Mouse (Mus musculus) thymus, adult 2 months (tissue): ENCODE measurements around the gene Pparg. TPM values are rescaled to one million over a fixed set of nuclear protein-coding genes. Genes with fewer than 3 reads are reported as not detected.

Source experiments
- DNase-seq: peaks from one replicate; pipeline ENCODE4 v3.0.0; 2021
- H3K27ac ChIP-seq: fragments of 200-500 bp; 2 replicates; pipeline ENCODE4 v1.5.1; 2012; ENCODE audit warnings: low read length, control low read depth; ENCODE audit not compliant: control insufficient read depth, insufficient read depth
- H3K27me3 ChIP-seq: fragments of 200-500 bp; 2 replicates; pipeline ENCODE4 v1.6.1; 2012; ENCODE audit warnings: mild to moderate bottlenecking, low read length, moderate library complexity, mixed read lengths; ENCODE audit not compliant: control insufficient read depth, insufficient read depth
- H3K36me3 ChIP-seq: fragments of 200-500 bp; 2 replicates; pipeline ENCODE4 v1.6.1; 2012; ENCODE audit warnings: mild to moderate bottlenecking, low read length, moderate library complexity; ENCODE audit not compliant: control insufficient read depth, insufficient read depth
- H3K4me1 ChIP-seq: fragments of 200-500 bp; replicated peaks from 2 replicates; pipeline ENCODE4 v1.6.1; 2012; ENCODE audit warnings: low read length; ENCODE audit not compliant: control insufficient read depth, insufficient read depth
- H3K4me3 ChIP-seq: fragments of 200-500 bp; 2 replicates; pipeline ENCODE4 v1.5.1; 2012; ENCODE audit warnings: mild to moderate bottlenecking, low read length, control low read depth, moderate library complexity; ENCODE audit not compliant: control insufficient read depth, insufficient read depth
- CTCF ChIP-seq: fragments of 200-500 bp; IDR thresholded peaks from 2 replicates; pipeline ENCODE4 v1.5.1; 2012; ENCODE audit warnings: mild to moderate bottlenecking, control low read depth, low read length, moderate library complexity, borderline replicate concordance; ENCODE audit not compliant: control insufficient read depth, poor library complexity, insufficient read depth; ENCODE audit errors: extremely low read depth
- POLR2A ChIP-seq: fragments of 200-500 bp; IDR thresholded peaks from 2 replicates; pipeline ENCODE4 v1.6.1; 2012; ENCODE audit warnings: mild to moderate bottlenecking, low read length, control low read depth, moderate library complexity; ENCODE audit not compliant: control insufficient read depth, poor library complexity, insufficient read depth; ENCODE audit errors: extremely low read depth
- WGBS: fragments of 180-500 bp; shearing (Covaris S2); methylation state at CpG from one replicate; pipeline ENCODE4 v1.1.7; 2018; 5-methylcytosine and 5-hydroxymethylcytosine counted together
- polyA plus RNA-seq: library from polyadenylated mRNA; depleted of rRNA; stranded (reverse); fragments of >200 nt; gene quantifications from 2 replicates; pipeline ENCODE4 v1.2.3, GENCODE M21; 2012

Pparg gene
- polyA plus RNA-seq, 1 experiment = 10.5 TPM

DNA sequence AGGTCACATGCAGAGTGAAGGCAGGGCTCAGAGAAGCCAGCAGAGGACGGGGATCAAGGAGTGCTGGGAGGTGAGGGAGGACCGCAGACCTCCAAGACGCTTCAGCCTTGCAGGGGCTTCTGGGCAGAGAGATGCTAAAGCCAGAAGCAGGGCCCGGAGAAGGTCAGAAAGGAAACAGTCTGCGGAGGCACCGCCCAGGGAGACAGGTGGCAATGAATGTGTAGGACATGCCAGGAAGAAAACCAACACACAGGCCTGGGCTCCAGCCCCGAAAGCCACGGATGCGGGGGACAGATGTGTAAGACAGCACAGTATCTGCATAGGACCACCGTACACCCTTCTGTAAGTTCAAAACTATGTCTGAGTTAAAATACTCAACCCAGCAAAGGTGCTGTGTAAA lies 139.5 kb downstream of the Pparg start:
- no peaks in the 10 kb centered on the region for H3K4me1 ChIP-seq

DNA sequence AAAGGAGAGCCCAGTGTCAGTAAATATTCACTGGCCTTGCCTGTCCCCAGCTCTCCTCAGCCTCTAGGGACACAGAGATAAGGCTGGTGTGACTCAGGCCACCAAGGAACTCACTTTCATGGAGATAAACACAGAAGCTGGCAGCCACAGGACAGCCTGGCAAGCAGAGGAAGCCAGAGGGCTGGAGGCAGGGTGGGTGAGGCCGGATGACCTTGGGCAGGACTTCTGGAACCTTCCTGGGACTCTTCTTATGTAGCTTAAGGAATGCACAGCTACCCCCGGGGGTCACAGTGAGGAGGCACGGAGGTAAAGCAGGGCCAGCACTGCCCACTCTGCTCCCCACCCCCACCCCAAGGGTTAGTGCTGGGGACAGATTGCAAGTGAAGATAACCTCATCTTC lies 140.4 kb downstream of the Pparg start:
- Histone ChIP-seq H3K36me3 (no peaks in the 10 kb centered on the region), H3K27me3 (no peaks in the 10 kb centered on the region), H3K4me3 (no peak overlapping the region), H3K4me1 (no peaks in the 10 kb centered on the region), H3K27ac (no peak overlapping the region)
- no peak for DNase-seq
- 87% methylated on average over 3 of the region's 3 CpGs for WGBS
- TF ChIP-seq CTCF = no peak
- no peak for TF ChIP-seq POLR2A

More for the DNA sequence above, 139.5 kb downstream of the Pparg start:
- WGBS = 92% methylated on average over 10 of the region's 10 CpGs
- DNase-seq = no peak
- TF ChIP-seq POLR2A (no peak), CTCF (no peak)
- Histone ChIP-seq H3K36me3 (no peaks in the 10 kb centered on the region), H3K27me3 (no peaks in the 10 kb centered on the region), H3K27ac (no peak overlapping the region), H3K4me3 (no peak overlapping the region)

DNA sequence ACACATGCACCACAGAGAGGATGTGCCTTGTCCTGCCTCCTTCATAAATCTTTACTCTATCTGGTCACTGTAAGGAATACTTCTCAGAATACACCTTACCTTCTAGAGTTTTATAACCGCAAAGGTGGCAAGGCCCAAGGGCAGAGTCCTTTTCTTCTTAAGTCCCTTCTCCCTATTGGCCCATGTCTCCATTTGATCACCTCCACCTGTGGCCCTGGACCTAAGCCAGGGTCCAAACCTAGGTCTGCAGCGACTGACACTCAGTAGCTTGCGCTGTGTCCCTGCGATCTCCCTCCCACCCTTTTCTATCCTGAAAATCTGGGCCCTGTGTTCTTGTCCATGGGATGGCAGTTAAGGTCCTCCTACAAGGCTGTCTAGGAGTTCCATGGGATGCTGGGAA lies 142.3 kb downstream of the Pparg start:
- H3K36me3 ChIP-seq = no peaks in the 10 kb centered on the region
- TF ChIP-seq POLR2A = no peak
- TF ChIP-seq CTCF = no peak
- no peaks in the 10 kb centered on the region for H3K4me1 ChIP-seq
- no peaks in the 10 kb centered on the region for H3K27me3 ChIP-seq
- no peak for DNase-seq
- no peak overlapping the region for H3K4me3 ChIP-seq
- WGBS = 94% methylated on average over 4 of the region's 4 CpGs
- no peak overlapping the region for H3K27ac ChIP-seq

DNA sequence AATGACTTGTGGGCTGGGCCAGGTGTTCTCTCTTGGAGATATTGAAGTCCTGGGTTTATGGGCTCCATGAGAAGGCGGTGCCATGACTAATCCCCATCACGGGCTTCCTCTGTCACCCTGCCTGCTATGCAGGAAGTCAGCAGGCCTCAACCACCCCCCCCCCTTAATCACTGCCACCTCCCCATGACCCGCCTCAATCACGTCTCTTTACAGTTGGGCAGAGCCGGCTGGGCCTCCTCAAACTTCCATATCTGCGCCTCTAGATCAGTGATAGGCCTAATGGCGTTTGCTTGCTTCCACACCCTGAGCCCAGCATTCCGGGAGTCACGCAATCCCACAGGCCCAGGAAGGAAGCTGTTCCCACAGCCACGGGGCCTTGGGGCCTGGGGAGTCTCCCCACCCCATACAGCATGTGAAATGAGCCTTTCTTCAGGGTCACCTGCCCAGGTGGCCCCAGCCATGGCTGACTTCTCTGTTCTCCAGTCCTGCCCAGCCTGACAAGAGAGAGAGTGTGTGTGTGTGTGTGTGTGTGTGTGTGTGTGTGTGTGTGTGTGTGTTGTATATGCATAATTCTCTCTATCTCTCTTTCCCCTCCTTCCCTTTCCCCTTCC lies 142.9 kb downstream of the Pparg start:
- no peak overlapping the region for H3K27ac ChIP-seq
- no peaks in the 10 kb centered on the region for H3K4me1 ChIP-seq
- no peaks in the 10 kb centered on the region for H3K36me3 ChIP-seq
- no peaks in the 10 kb centered on the region for H3K27me3 ChIP-seq
- H3K4me3 ChIP-seq = no peak overlapping the region
- no peak for TF ChIP-seq CTCF
- no peak for TF ChIP-seq POLR2A
- 84% methylated on average over 10 of the region's 10 CpGs for WGBS
- DNase-seq = no peak

DNA sequence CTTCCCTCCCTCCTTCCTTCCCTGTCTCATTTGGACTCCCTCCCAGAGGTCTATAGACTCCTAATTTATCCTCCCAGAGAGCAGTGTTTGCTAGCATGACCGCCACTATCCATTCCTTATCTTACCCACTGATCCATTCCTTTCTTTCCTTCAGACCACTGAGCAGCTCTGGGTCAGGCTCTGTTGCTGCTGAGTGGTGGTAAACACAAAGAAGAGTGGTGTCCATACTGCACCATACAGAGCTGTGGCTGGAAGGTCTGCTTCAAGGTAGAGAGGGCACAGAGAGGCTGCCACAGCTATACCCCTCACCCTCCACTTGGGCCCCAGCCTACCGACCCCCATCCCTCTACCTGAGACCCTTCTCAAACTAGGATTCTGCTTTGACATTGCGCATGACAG lies 143.4 kb downstream of the Pparg start:
- TF ChIP-seq POLR2A = no peak
- no peak for TF ChIP-seq CTCF
- 95% methylated on average over 3 of the region's 3 CpGs for WGBS
- no peak for DNase-seq
- Histone ChIP-seq H3K4me1 (no peaks in the 10 kb centered on the region), H3K36me3 (no peaks in the 10 kb centered on the region), H3K4me3 (no peak overlapping the region), H3K27ac (no peak overlapping the region), H3K27me3 (no peaks in the 10 kb centered on the region)

DNA sequence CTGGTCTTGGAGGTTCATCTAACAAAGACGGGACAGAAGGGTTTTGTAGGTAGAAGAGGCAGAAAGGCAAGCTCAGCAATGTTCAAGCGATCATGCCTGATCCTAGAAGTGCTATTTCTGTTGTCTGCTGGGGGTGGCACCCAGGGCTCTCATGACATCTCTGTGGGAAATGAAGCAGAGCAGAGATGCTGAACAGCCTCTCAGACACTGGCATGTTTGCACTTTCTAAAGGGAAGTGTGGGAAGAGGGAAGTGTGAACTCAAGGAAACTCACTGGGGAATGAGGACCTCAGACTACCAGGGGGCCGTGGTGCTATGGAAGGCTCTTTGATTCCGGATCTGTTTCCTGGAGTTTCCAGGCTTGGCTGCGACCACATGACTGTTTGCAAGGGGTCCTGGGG lies 144.2 kb downstream of the Pparg start:
- H3K4me1 ChIP-seq = no peaks in the 10 kb centered on the region
- H3K4me3 ChIP-seq = no peak overlapping the region
- H3K36me3 ChIP-seq = no peaks in the 10 kb centered on the region
- TF ChIP-seq CTCF = no peak
- TF ChIP-seq POLR2A = no peak
- DNase-seq = no peak
- WGBS = 95% methylated on average over 5 of the region's 5 CpGs
- no peaks in the 10 kb centered on the region for H3K27me3 ChIP-seq
- H3K27ac ChIP-seq = no peak overlapping the region

DNA sequence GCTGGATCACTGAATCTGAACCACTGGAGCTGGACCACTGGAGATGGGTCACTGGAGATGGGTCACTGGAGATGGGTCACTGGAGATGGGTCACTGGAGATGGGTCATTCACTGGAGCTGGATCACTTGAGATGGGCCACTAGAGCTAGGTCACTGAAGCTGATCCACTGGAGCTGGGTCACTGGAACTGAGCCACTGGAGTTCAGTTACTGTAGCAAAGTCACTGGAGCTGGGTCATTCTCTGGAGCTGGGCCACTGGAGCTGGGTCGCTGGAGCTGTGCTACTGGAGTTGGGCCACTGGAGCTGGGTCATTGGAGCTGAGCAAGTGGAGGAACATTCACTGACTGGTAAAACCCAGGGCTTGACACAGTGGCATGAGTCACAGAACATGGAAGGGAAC lies 145.7 kb downstream of the Pparg start:
- no peaks in the 10 kb centered on the region for H3K27me3 ChIP-seq
- H3K36me3 ChIP-seq = no peaks in the 10 kb centered on the region
- TF ChIP-seq POLR2A (no peak), CTCF (no peak)
- H3K27ac ChIP-seq = no peak overlapping the region
- WGBS = 90% methylated on average over 1 of the region's 1 CpGs
- no peak for DNase-seq
- no peak overlapping the region for H3K4me3 ChIP-seq
- no peaks in the 10 kb centered on the region for H3K4me1 ChIP-seq
